Mouse (Mus musculus) G1E (cell line): Measurements from ENCODE around the gene Tmem132c. TPM values are rescaled to one million over a fixed set of nuclear protein-coding genes. Genes with fewer than 3 reads are reported as not detected.

Experiments used
- ATAC-seq: 2 replicates; pipeline ENCODE4 v1.8.0; 2016; ENCODE audit warnings: mild to moderate bottlenecking; ENCODE audit not compliant: insufficient number of reproducible peaks, poor library complexity, low FRiP score, severe bottlenecking; ENCODE audit errors: extremely low read depth
- DNase-seq: peaks from one replicate; pipeline ENCODE4 v3.0.0; 2012; ENCODE audit warnings: low spot score
- H3K27me3 ChIP-seq: 2 replicates; pipeline ENCODE4 v1.6.1; 2012; ENCODE audit warnings: mild to moderate bottlenecking, low read length, inconsistent platforms; ENCODE audit not compliant: insufficient read depth
- H3K36me3 ChIP-seq: replicated peaks from 2 replicates; pipeline ENCODE3; 2012; ENCODE audit warnings: mild to moderate bottlenecking, inconsistent platforms
- H3K4me1 ChIP-seq: 2 replicates; pipeline ENCODE4 v1.6.1; 2012; ENCODE audit warnings: low read depth, low read length, inconsistent platforms, mixed read lengths; ENCODE audit not compliant: insufficient read depth
- H3K4me3 ChIP-seq: 2 replicates; pipeline ENCODE4 v1.5.1; 2012; ENCODE audit warnings: low read depth, mild to moderate bottlenecking, inconsistent platforms, low read length, moderate library complexity, mixed read lengths
- H3K9me3 ChIP-seq: replicated peaks from 2 replicates; pipeline ENCODE4 v1.6.1; 2012; ENCODE audit warnings: inconsistent platforms
- CTCF ChIP-seq: IDR thresholded peaks from 2 replicates; pipeline ENCODE4 v1.5.1; 2012; ENCODE audit warnings: low read depth, low read length, inconsistent platforms, mixed read lengths
- GATA1 ChIP-seq: IDR thresholded peaks from 2 replicates; pipeline ENCODE4 v1.6.1; 2012; ENCODE audit warnings: borderline replicate concordance, low read length, inconsistent platforms, mixed read lengths
- GATA2 ChIP-seq: IDR thresholded peaks from 2 replicates; pipeline ENCODE4 v1.6.1; 2012; ENCODE audit warnings: low read depth, low read length, inconsistent platforms, borderline replicate concordance
- POLR2AphosphoS5 ChIP-seq: IDR thresholded peaks from 2 replicates; pipeline ENCODE4 v1.6.1; 2012; ENCODE audit warnings: low read depth, low read length, inconsistent platforms; ENCODE audit not compliant: insufficient replicate concordance
- TAL1 ChIP-seq: conservative IDR thresholded peaks from 2 replicates; pipeline ENCODE4 v1.6.1; 2012; ENCODE audit warnings: low read depth, low read length, inconsistent platforms, mixed read lengths
- polyA plus RNA-seq: library from polyadenylated mRNA; stranded (reverse); fragments of >175 nt; gene quantifications from 2 replicates; pipeline ENCODE4 v1.2.3, GENCODE M21; 2012
- total RNA-seq, 2 experiments: library from RNA; stranded (forward) in 1 of 2; stranded (reverse) in 1 of 2; fragments of 200-1000 nt in 1 of 2; fragments of >200 nt in 1 of 2; fragmentation: Nextera tagmentation in 1 of 2; gene quantifications; 2 replicates each; pipeline ENCODE4 v1.2.3; 2014 to 2017

Gene Tmem132c
- total and polyA plus RNA-seq, 3 experiments: not detected

DNA sequence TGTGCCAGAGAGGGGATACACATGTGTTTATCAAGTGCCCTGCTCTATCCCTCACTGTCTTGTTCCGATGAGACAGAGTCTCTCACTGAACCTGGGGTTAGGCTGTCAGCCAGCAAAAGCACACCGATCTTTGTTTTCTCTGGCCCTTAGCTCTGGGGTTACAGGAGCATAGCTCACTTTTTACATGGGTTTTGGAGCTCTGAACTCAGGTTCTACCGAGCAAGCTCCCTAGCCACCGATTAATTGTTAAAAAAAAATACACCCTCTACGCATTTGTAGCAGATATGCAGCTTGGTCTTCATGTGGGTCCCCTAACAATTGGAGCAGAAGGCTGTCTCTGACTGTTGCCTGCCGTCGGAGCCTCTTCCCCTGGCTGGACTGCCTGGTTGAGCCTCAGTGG lies 50.0 kb downstream of the Tmem132c start:
- TF ChIP-seq GATA2 (no peak), CTCF (no peak), POLR2AphosphoS5 (no peak)
- peaks cover 45% of the 10 kb centered on the region for H3K9me3 ChIP-seq

GRCm38 (mm10) chr5:127293698-127294097 lies 52.1 kb downstream of the Tmem132c start:
- DNase-seq (no peak), ATAC-seq (no peak)
- H3K36me3 ChIP-seq: no peaks in the 10 kb centered on the region
- H3K4me1 ChIP-seq: no peaks in the 10 kb centered on the region
- TF ChIP-seq POLR2AphosphoS5 (no peak), TAL1 (no peak), GATA1 (no peak), CTCF (no peak), GATA2 (no peak)
- no peaks in the 10 kb centered on the region for H3K27me3 ChIP-seq
- no peak overlapping the region for H3K4me3 ChIP-seq
- H3K9me3 ChIP-seq: peaks cover 58% of the 10 kb centered on the region

More for the DNA sequence above, 50.0 kb downstream of the Tmem132c start:
- no peak for DNase-seq
- Histone ChIP-seq H3K36me3 (no peaks in the 10 kb centered on the region), H3K4me3 (no peak overlapping the region), H3K4me1 (no peaks in the 10 kb centered on the region), H3K27me3 (no peaks in the 10 kb centered on the region)
- no peak for ATAC-seq

GRCm38 (mm10) chr5:127297461-127297860 lies 55.9 kb downstream of the Tmem132c start:
- H3K9me3 ChIP-seq: peaks cover 57% of the 10 kb centered on the region
- H3K27me3 ChIP-seq: no peaks in the 10 kb centered on the region
- DNase-seq (no peak), ATAC-seq (no peak)
- no peaks in the 10 kb centered on the region for H3K36me3 ChIP-seq
- no peak overlapping the region for H3K4me3 ChIP-seq
- no peak for TF ChIP-seq TAL1
- no peak for TF ChIP-seq CTCF
- no peak for TF ChIP-seq POLR2AphosphoS5
- TF ChIP-seq GATA2: no peak
- no peak for TF ChIP-seq GATA1
- H3K4me1 ChIP-seq: no peaks in the 10 kb centered on the region

DNA sequence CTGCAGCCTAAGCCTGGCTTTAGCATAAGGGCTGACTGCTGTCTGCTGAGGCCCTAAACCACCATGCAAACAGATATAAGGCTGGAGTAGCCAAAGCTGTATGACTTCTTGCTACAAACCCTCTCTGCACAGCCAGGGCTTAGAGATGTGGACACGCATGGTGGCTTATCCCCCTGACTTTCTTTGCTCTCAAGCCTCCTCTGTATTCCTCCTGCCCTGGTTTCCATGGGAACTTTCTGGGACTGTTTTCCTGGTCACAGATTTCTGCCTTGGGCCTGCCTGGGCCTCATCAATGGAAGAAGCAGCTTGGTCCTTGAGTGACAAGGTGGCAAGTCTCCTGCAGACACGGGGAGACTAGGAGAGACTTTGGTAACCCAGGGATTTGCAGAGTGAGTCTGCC lies 56.5 kb downstream of the Tmem132c start:
- ATAC-seq (no peak), DNase-seq (no peak)
- no peak for TF ChIP-seq GATA2
- TF ChIP-seq POLR2AphosphoS5: no peak
- TF ChIP-seq CTCF: no peak
- no peak for TF ChIP-seq GATA1
- TF ChIP-seq TAL1: no peak
- Histone ChIP-seq H3K36me3 (no peaks in the 10 kb centered on the region), H3K4me3 (no peak overlapping the region), H3K27me3 (no peaks in the 10 kb centered on the region), H3K9me3 (peaks cover 61% of the 10 kb centered on the region), H3K4me1 (no peaks in the 10 kb centered on the region)

- H3K36me3 ChIP-seq: no peaks in the 10 kb centered on the region
- ATAC-seq (no peak), DNase-seq (no peak)
- no peaks in the 10 kb centered on the region for H3K27me3 ChIP-seq
- no peak overlapping the region for H3K4me3 ChIP-seq
- H3K9me3 ChIP-seq: peaks cover 64% of the 10 kb centered on the region
- no peaks in the 10 kb centered on the region for H3K4me1 ChIP-seq
- TF ChIP-seq GATA1 (no peak), POLR2AphosphoS5 (no peak), CTCF (no peak), GATA2 (no peak), TAL1 (no peak)
These were observed 57.4 kb downstream of the Tmem132c start for GRCm38 (mm10) chr5:127299010-127299409.

DNA sequence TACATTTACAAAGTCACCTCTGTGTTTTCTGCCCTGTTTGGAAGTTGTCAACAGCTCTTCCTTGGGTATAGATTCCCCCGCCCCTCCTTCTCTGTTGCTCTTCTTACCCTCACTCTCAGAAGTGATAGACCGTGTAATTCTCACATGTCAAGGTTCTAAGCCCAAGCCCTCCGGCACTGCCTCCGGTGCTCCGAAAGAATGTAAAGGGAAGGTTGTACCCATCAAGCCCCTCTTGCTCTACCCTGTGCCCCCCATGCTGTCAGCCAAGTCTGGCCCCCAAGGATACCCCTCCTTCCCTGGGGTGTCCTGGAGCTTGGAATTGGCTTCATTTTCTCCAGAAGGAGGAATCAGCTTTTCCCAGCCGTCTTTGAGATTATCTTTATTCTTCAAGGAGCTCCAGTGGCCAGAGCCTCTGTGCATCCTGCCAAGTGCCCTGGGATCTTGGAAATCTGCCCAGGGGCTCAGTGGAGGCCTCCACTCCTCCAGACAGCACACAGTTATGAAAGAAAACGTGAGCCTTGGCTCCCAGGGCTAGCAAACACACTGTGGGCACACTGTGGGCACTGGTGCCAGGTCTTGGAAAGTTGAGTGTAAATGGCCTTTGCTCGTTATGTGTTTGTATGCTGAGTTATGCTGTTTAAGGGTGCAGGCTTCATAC lies 59.1 kb downstream of the Tmem132c start:
- Histone ChIP-seq H3K36me3 (no peaks in the 10 kb centered on the region), H3K9me3 (peaks cover 55% of the 10 kb centered on the region), H3K27me3 (no peaks in the 10 kb centered on the region), H3K4me3 (no peak overlapping the region), H3K4me1 (no peaks in the 10 kb centered on the region)
- TF ChIP-seq GATA2: no peak
- no peak for TF ChIP-seq GATA1
- TF ChIP-seq POLR2AphosphoS5: no peak
- TF ChIP-seq CTCF: no peak
- no peak for TF ChIP-seq TAL1
- DNase-seq (no peak), ATAC-seq (no peak)

DNA sequence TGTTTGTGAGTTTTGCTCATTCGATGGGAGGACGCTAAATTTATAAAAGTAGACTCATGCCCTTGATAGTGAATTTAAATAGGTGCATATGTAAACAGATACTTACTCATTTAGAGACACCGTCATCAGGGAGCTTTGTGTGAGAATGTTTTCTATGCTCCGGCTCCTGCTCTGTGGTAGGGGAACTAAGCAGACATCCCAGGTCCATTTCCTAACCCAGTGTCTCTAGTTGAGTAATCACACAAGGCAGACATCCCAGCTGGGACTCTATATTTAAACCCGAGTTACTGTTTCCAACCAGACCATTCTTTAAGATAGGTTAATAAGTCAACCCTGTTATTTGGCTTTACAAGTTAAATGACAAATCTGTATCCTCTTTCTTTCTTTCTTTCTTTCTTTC lies 63.7 kb downstream of the Tmem132c start:
- Histone ChIP-seq H3K27me3 (no peaks in the 10 kb centered on the region), H3K4me3 (no peak overlapping the region), H3K4me1 (no peaks in the 10 kb centered on the region), H3K36me3 (no peaks in the 10 kb centered on the region), H3K9me3 (peaks cover 48% of the 10 kb centered on the region)
- no peak for DNase-seq
- ATAC-seq: no peak
- TF ChIP-seq GATA2: no peak
- no peak for TF ChIP-seq TAL1
- no peak for TF ChIP-seq POLR2AphosphoS5
- TF ChIP-seq CTCF: no peak
- no peak for TF ChIP-seq GATA1
